Mouse (Mus musculus) hindbrain, embryonic 13.5 days (tissue): ENCODE results near the gene Malrd1. TPM values are rescaled to one million over a fixed set of nuclear protein-coding genes. Genes with fewer than 3 reads are reported as not detected.

Source experiments
- ATAC-seq: fragments of 200-750 bp; cut with Nextera tagmentation; 2 replicates; pipeline ENCODE4 v1.8.0; 2017; ENCODE audit warnings: moderate TSS enrichment; ENCODE audit not compliant: low FRiP score
- H3K27ac ChIP-seq: fragments of 300-500 bp; sonication (generic); 2 replicates; pipeline ENCODE4 v1.5.1; 2015; ENCODE audit warnings: inconsistent platforms, mild to moderate bottlenecking, moderate library complexity
- H3K27me3 ChIP-seq: fragments of 300-500 bp; sonication (generic); 2 replicates; pipeline ENCODE4 v1.6.1; 2015; ENCODE audit warnings: mild to moderate bottlenecking, inconsistent platforms
- H3K36me3 ChIP-seq: fragments of 300-500 bp; sonication (generic); 2 replicates; pipeline ENCODE4 v1.6.1; 2015; ENCODE audit warnings: mild to moderate bottlenecking, inconsistent platforms
- H3K4me1 ChIP-seq: fragments of 300-500 bp; sonication (generic); replicated peaks from 2 replicates; pipeline ENCODE4 v1.6.1; 2015; ENCODE audit warnings: inconsistent platforms
- H3K4me2 ChIP-seq: fragments of 300-500 bp; sonication (generic); 2 replicates; pipeline ENCODE4 v1.6.1; 2015; ENCODE audit warnings: inconsistent platforms, mild to moderate bottlenecking, moderate library complexity
- H3K4me3 ChIP-seq: fragments of 300-500 bp; sonication (generic); 2 replicates; pipeline ENCODE4 v1.5.1; 2015; ENCODE audit warnings: mild to moderate bottlenecking, inconsistent platforms
- H3K9ac ChIP-seq: fragments of 300-500 bp; sonication (generic); 2 replicates; pipeline ENCODE4 v1.6.1; 2015; ENCODE audit warnings: mild to moderate bottlenecking, inconsistent platforms
- H3K9me3 ChIP-seq: fragments of 300-500 bp; sonication (generic); 2 replicates; pipeline ENCODE4 v1.6.1; 2016; ENCODE audit warnings: inconsistent platforms
- WGBS: fragments of 180-500 bp; shearing (Covaris S2); methylation state at CpG from one replicate; pipeline ENCODE4 v1.1.7; 2015; 5-methylcytosine and 5-hydroxymethylcytosine counted together
- polyA plus RNA-seq: library from polyadenylated mRNA; unstranded; fragments of >200 nt; fragmentation: Nextera tagmentation; extraction: Ambion mirVana; gene quantifications from 2 replicates; pipeline ENCODE4 v1.2.1, GENCODE M21; 2015

The Malrd1 gene
- 0.09 and 0.13 TPM in 2 replicates for polyA plus RNA-seq

GRCm38 (mm10) chr2:15526241-15526924 is at the start of gene Malrd1:
Gene Malrd1 (plus strand): TSS chr2:15526479.
- Histone ChIP-seq H3K27ac (no peak within 1 kb of the TSS), H3K4me3 (no peak within 1 kb of the TSS), H3K27me3 (no peaks in the 10 kb centered on the region), H3K4me1 (no peaks in the 10 kb centered on the region), H3K4me2 (no peak within 1 kb of the TSS), H3K36me3 (peaks cover 3% of the 10 kb centered on the region; the same call in 1 of the 2 replicates), H3K9ac (no peak within 1 kb of the TSS), H3K9me3 (peaks cover 13% of the 10 kb centered on the region)
- WGBS: 83% methylated on average over 2 of the region's 2 CpGs
- ATAC-seq: no peak

DNA sequence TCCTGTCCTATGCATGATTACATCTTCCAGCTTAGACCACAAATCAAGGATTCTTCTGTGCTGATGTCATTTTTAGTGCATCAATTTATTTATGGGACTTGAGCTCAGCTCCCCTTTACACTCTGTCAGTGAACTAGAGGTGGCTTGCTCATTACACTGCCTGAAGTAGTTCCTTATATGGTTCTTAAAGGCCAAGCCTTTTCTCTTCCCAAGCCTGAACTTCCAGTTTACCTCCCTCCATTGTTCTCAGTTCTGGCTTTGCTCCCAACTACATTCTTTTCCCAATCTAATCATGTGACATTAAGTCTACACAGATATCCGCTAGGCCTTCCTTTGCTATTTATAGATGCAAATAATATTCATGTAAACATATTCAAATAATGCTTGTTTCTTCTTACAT is 12.4 kb downstream of the Malrd1 start:
- no peaks in the 10 kb centered on the region for H3K4me1 ChIP-seq
- no peak overlapping the region for H3K27ac ChIP-seq
- H3K9me3 ChIP-seq: no peaks in the 10 kb centered on the region
- H3K4me3 ChIP-seq: no peak overlapping the region
- no peak overlapping the region for H3K4me2 ChIP-seq
- no peak for ATAC-seq
- 72% methylated on average over 1 of the region's 1 CpGs for WGBS
- no peaks in the 10 kb centered on the region for H3K36me3 ChIP-seq
- no peaks in the 10 kb centered on the region for H3K27me3 ChIP-seq
- H3K9ac ChIP-seq: no peak overlapping the region

DNA sequence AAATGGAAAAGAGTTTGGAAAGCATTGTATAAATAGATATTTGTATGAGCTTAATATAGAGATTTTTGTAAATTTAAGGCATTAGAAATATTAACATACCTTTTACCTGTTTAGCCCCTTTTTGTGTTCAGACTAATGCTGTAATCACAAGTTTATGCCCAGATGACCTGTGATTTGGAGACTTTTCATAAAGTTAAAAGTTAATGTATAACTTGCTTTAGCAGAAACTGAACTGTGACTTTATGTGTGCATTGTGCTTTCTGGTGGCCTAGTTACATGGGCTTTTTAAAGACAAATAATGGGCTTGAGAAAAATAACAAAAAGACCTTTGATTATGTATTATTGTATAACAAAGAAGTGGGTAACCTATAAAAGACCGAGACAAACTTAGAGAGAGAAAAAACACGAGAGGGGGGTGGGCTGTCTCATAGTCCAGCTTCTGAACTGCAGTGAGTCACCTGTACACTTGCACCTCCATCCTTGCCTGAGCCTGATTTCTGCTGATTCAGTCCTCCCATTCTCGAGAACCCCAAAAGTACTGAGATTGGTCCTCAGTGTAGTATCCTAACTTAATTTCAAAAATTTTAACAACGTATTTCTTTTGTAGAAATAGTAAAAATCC is 87.2 kb downstream of the Malrd1 start:
- no peaks in the 10 kb centered on the region for H3K27me3 ChIP-seq
- H3K4me3 ChIP-seq: no peak overlapping the region
- WGBS: 75% methylated on average over 4 of the region's 4 CpGs
- ATAC-seq: no peak
- no peaks in the 10 kb centered on the region for H3K36me3 ChIP-seq
- H3K27ac ChIP-seq: no peak overlapping the region
- H3K9ac ChIP-seq: no peak overlapping the region
- H3K9me3 ChIP-seq: no peaks in the 10 kb centered on the region
- no peak overlapping the region for H3K4me2 ChIP-seq
- no peaks in the 10 kb centered on the region for H3K4me1 ChIP-seq

DNA sequence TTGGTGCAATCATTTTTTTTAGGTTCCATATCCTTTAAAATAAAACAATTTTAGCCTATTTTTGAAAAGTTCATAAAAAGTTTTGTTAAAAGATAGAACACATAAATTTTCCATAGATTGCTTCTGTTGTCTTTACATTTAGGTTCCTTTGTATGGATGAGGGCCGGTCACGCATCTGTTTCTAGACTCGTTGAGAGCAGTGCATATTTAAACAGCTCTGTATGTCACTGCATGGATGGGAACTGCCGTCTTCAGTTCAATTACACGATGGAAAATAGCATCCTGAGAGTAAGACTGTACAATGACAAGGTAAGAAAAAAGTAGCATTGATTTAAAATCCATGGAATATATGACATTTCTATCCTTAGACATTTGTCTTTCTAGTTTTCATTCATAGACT is 87.7 kb downstream of the Malrd1 start:
- Histone ChIP-seq H3K9me3 (no peaks in the 10 kb centered on the region), H3K36me3 (no peaks in the 10 kb centered on the region), H3K27me3 (no peaks in the 10 kb centered on the region), H3K27ac (no peak overlapping the region), H3K9ac (no peak overlapping the region), H3K4me1 (no peaks in the 10 kb centered on the region), H3K4me2 (no peak overlapping the region), H3K4me3 (no peak overlapping the region)
- ATAC-seq: no peak
- 77% methylated on average over 5 of the region's 5 CpGs for WGBS

DNA sequence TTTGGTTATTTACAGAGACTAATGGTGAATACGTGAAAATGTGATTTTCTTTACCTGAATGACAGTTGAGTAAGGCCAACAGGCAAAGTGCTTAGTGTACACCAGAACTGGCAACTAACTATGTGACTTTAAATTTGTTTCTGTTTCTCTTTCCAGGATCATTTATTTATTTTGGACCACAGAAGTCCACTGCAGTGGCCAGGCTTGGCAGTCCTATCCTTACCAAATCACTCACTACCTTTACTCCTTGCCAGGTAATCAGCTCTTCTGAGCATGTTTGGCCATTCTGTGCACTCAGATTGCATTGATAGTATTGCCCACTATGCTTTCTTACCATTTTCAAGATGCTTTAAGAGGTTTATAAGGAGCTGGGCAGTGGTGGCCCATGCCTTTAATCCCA is 109.5 kb downstream of the Malrd1 start:
- no peak for ATAC-seq
- Histone ChIP-seq H3K36me3 (no peaks in the 10 kb centered on the region), H3K9ac (no peak overlapping the region), H3K27ac (no peak overlapping the region), H3K4me1 (no peaks in the 10 kb centered on the region), H3K4me3 (no peak overlapping the region), H3K4me2 (no peak overlapping the region), H3K27me3 (no peaks in the 10 kb centered on the region), H3K9me3 (no peaks in the 10 kb centered on the region)
- 78% methylated on average over 1 of the region's 1 CpGs for WGBS

DNA sequence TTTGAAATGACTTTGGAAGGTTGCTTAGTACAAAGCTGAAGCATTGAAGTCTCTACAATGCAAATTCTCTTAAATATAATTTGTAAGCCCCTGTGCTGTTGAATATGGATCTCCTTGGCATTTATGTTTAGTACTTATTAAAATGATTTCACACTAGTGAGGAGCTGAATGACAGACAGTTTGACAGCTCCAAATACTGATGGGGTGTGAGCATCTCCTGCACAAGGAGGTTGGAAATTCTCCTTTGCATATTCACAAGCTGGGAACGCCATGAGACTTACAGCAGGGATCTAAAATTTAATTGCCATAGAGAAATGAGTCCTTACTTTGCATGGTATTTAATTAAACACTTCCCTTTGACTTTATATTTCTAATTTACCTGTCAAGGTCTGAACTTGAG is 117.6 kb downstream of the Malrd1 start:
- no peak overlapping the region for H3K27ac ChIP-seq
- no peak for ATAC-seq

GRCm38 (mm10) chr2:15656388-15656787 is 130.1 kb downstream of the Malrd1 start:
- H3K4me2 ChIP-seq: no peak overlapping the region
- ATAC-seq: no peak
- H3K4me3 ChIP-seq: no peak overlapping the region
- H3K9me3 ChIP-seq: no peaks in the 10 kb centered on the region
- H3K27me3 ChIP-seq: no peaks in the 10 kb centered on the region
- no peak overlapping the region for H3K9ac ChIP-seq
- no peaks in the 10 kb centered on the region for H3K4me1 ChIP-seq
- 65% methylated on average over 1 of the region's 1 CpGs for WGBS
- no peaks in the 10 kb centered on the region for H3K36me3 ChIP-seq
- no peak overlapping the region for H3K27ac ChIP-seq

More for the DNA sequence above, 117.6 kb downstream of the Malrd1 start:
- Histone ChIP-seq H3K27me3 (no peaks in the 10 kb centered on the region), H3K36me3 (no peaks in the 10 kb centered on the region), H3K9me3 (no peaks in the 10 kb centered on the region), H3K9ac (no peak overlapping the region), H3K4me2 (no peak overlapping the region), H3K4me3 (no peak overlapping the region), H3K4me1 (no peaks in the 10 kb centered on the region)
- WGBS: 64% methylated on average over 1 of the region's 1 CpGs

DNA sequence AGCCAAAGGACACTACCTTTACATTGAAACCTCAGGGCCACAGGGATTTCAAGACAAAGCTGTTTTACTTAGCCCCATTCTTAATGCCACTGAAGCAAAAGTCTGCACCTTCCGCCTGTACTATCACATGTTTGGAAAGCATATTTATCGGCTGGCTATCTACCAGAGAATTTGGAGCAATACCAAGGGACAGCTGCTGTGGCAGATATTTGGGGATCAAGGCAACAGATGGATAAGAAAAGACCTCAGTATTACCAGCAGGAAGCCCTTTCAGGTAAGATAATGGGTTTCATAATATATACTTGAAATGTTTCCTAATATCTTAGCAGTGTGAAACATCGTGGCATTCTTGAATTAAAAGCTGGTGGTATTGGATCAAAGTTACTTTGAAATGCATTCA is 176.7 kb downstream of the Malrd1 start:
- H3K27me3 ChIP-seq: no peaks in the 10 kb centered on the region
- no peaks in the 10 kb centered on the region for H3K4me1 ChIP-seq
- H3K4me2 ChIP-seq: no peak overlapping the region
- no peak for ATAC-seq
- no peaks in the 10 kb centered on the region for H3K9me3 ChIP-seq
- no peak overlapping the region for H3K9ac ChIP-seq
- H3K27ac ChIP-seq: no peak overlapping the region
- WGBS: 89% methylated on average over 3 of the region's 3 CpGs
- H3K36me3 ChIP-seq: no peaks in the 10 kb centered on the region
- no peak overlapping the region for H3K4me3 ChIP-seq

GRCm38 (mm10) chr2:15740945-15741344 is 214.7 kb downstream of the Malrd1 start:
- 94% methylated on average over 1 of the region's 1 CpGs for WGBS
- H3K9ac ChIP-seq: no peak overlapping the region
- H3K4me2 ChIP-seq: no peak overlapping the region
- H3K36me3 ChIP-seq: no peaks in the 10 kb centered on the region
- ATAC-seq: no peak
- H3K4me3 ChIP-seq: no peak overlapping the region
- no peaks in the 10 kb centered on the region for H3K27me3 ChIP-seq
- H3K27ac ChIP-seq: no peak overlapping the region
- H3K9me3 ChIP-seq: no peaks in the 10 kb centered on the region
- H3K4me1 ChIP-seq: no peaks in the 10 kb centered on the region

- ATAC-seq: no peak
- WGBS: 80% methylated on average over 4 of the region's 4 CpGs
- no peaks in the 10 kb centered on the region for H3K36me3 ChIP-seq
These were observed 218.9 kb downstream of the Malrd1 start for GRCm38 (mm10) chr2:15744979-15745688.

GRCm38 (mm10) chr2:15784818-15785217 is 258.5 kb downstream of the Malrd1 start:
- 89% methylated on average over 2 of the region's 2 CpGs for WGBS
- no peaks in the 10 kb centered on the region for H3K4me1 ChIP-seq
- no peak for ATAC-seq

More at GRCm38 (mm10) chr2:15744979-15745688, 218.9 kb downstream of the Malrd1 start:
- Histone ChIP-seq H3K9me3 (no peaks in the 10 kb centered on the region), H3K4me3 (no peak overlapping the region), H3K9ac (no peak overlapping the region), H3K27ac (no peak overlapping the region), H3K27me3 (no peaks in the 10 kb centered on the region), H3K4me2 (no peak overlapping the region), H3K4me1 (no peaks in the 10 kb centered on the region)

DNA sequence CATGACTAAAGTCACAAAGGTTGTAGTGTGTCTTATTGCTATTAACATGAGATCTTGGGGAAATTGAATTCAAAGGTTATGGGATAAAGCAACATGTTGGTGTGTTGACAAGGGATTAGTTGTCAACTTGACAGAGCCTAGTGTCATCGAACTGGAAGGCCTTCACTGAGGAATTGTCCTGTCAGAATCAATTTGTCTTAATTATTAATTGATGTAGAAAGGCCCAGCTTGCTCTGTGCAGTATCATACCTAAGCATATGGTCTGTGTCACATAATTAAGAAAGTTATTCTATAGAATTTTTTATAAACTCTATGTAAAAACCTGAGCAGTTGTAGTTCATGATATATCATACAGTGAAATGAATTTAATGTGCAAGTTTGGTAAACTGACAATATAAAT is 289.4 kb downstream of the Malrd1 start:
- no peak overlapping the region for H3K9ac ChIP-seq
- no peak overlapping the region for H3K4me2 ChIP-seq
- no peak overlapping the region for H3K4me3 ChIP-seq
- WGBS: 54% methylated on average over 1 of the region's 1 CpGs
- H3K27ac ChIP-seq: no peak overlapping the region
- ATAC-seq: no peak
- H3K27me3 ChIP-seq: no peaks in the 10 kb centered on the region
- no peaks in the 10 kb centered on the region for H3K9me3 ChIP-seq
- H3K36me3 ChIP-seq: no peaks in the 10 kb centered on the region
- H3K4me1 ChIP-seq: no peaks in the 10 kb centered on the region

More at GRCm38 (mm10) chr2:15784818-15785217, 258.5 kb downstream of the Malrd1 start:
- Histone ChIP-seq H3K27me3 (no peaks in the 10 kb centered on the region), H3K4me2 (no peak overlapping the region), H3K36me3 (no peaks in the 10 kb centered on the region), H3K9me3 (no peaks in the 10 kb centered on the region), H3K4me3 (no peak overlapping the region), H3K27ac (no peak overlapping the region), H3K9ac (no peak overlapping the region)
